Mouse (Mus musculus): ENCODE data around the gene Man2a2.

- TF ChIP-seq CTCF (IDR thresholded peaks at IDR 0.05; ENCODE audit: low read depth) (no peak), EP300 (IDR thresholded peaks at IDR 0.05; ENCODE audit: low read depth) (no peak)
Measured at GRCm38 (mm10) chr7:80412279-80412678, 41.1 kb upstream of the Man2a2 start.

Data from heart, postnatal 0 days (tissue).